Mouse (Mus musculus) intestine, embryonic 14.5 days (tissue): Measurements from ENCODE around the gene Kif18b. TPM values are rescaled to one million over a fixed set of nuclear protein-coding genes. Genes with fewer than 3 reads are reported as not detected.
A peak's percentile ranks its signal among the peaks of the same experiment; 100 is the strongest.

Experiments used
- ATAC-seq: fragments of 200-750 bp; cut with Nextera tagmentation; replicated peaks from 2 replicates; pipeline ENCODE4 v1.8.0; 2017; ENCODE audit warnings: low read depth, moderate number of reproducible peaks, moderate TSS enrichment, moderate library complexity; ENCODE audit not compliant: low FRiP score, low TSS enrichment
- DNase-seq: peaks from one replicate; pipeline ENCODE4 v3.0.0-alpha.2; 2018; ENCODE audit warnings: low spot score
- H3K27ac ChIP-seq: fragments of 300-500 bp; sonication (generic); 2 replicates; pipeline ENCODE4 v1.5.1; 2014; ENCODE audit warnings: low read depth, mild to moderate bottlenecking, control low read depth
- H3K27me3 ChIP-seq: fragments of 300-500 bp; sonication (generic); replicated peaks from 2 replicates; pipeline ENCODE4 v1.6.1; 2014; ENCODE audit warnings: low read length, control low read depth; ENCODE audit not compliant: control insufficient read depth, insufficient read depth
- H3K36me3 ChIP-seq: fragments of 300-500 bp; sonication (generic); 2 replicates; pipeline ENCODE4 v1.6.1; 2014; ENCODE audit warnings: low read length, control low read depth; ENCODE audit not compliant: control insufficient read depth, insufficient read depth
- H3K4me1 ChIP-seq: fragments of 300-500 bp; sonication (generic); replicated peaks from 2 replicates; pipeline ENCODE4 v1.6.1; 2014; ENCODE audit warnings: low read length, control low read depth, mixed read lengths; ENCODE audit not compliant: control insufficient read depth, insufficient read depth
- H3K4me2 ChIP-seq: fragments of 300-500 bp; sonication (generic); 2 replicates; pipeline ENCODE4 v1.6.1; 2014; ENCODE audit warnings: low read length
- H3K4me3 ChIP-seq: fragments of 300-500 bp; sonication (generic); 2 replicates; pipeline ENCODE4 v1.5.1; 2014; ENCODE audit warnings: low read depth, low read length, control low read depth, mixed read lengths
- H3K9ac ChIP-seq: fragments of 300-500 bp; sonication (generic); 2 replicates; pipeline ENCODE4 v1.6.1; 2014; ENCODE audit warnings: mild to moderate bottlenecking, low read length
- H3K9me3 ChIP-seq: fragments of 300-500 bp; sonication (generic); 2 replicates; pipeline ENCODE4 v1.6.1; 2016; ENCODE audit warnings: low read length, control low read depth; ENCODE audit not compliant: control insufficient read depth
- WGBS: fragments of 180-500 bp; shearing (Covaris S2); extraction: QIAGEN DNeasy Blood & Tissue Kit; methylation state at CpG from one replicate; pipeline ENCODE4 v1.1.7; 2014; 5-methylcytosine and 5-hydroxymethylcytosine counted together
- polyA plus RNA-seq: library from polyadenylated mRNA; unstranded; fragments of >200 nt; fragmentation: Nextera tagmentation; extraction: Ambion mirVana; gene quantifications from 2 replicates; pipeline ENCODE4 v1.2.1, GENCODE M21; 2014

Kif18b gene
- polyA plus RNA-seq, 1 experiment from 2014 or later = 7.8 TPM

- H3K4me2 ChIP-seq = peak within 1 kb of the TSS; percentile 80
- no peaks in the 10 kb centered on the region for H3K9me3 ChIP-seq
- H3K27ac ChIP-seq = peak within 1 kb of the TSS; percentile 90
- peaks cover 15% of the 10 kb centered on the region for H3K4me1 ChIP-seq
- under 1% methylated on average over 62 of the region's 62 CpGs for WGBS
- peak within 1 kb of the TSS; percentile 69 for H3K9ac ChIP-seq
- H3K36me3 ChIP-seq = peaks cover 20% of the 10 kb centered on the region
- ATAC-seq = peak; percentile 92
- peak within 1 kb of the TSS; percentile 62 for H3K4me3 ChIP-seq
- H3K27me3 ChIP-seq = no peaks in the 10 kb centered on the region
- DNase-seq = peak; percentile 99
Observed at GRCm38 (mm10) chr11:102880585-102881313, 44.2 kb downstream of the Kif18b start, which contains the start of the genes Eftud2 and Ccdc103. Gene Eftud2 (minus strand): TSS chr11:102880985. Gene Ccdc103 (plus strand): TSS chr11:102881204.

DNA sequence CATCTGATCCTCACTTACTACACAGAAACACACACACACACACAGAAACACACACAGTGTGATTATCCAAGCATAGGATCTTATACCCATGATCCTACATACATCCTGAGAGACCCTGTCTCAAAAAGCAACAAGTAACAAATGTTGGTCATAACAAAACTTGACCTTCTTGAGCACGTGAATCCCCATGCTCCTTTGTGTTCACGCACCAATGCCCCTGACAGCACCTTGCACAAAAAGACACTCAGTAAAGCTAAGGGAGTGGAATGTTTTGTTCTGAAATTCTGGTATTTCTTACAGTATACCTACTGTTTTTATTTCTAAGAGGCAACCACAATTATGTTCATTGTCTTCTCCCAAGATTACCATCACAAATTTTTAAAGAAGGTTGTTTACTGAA lies 45.4 kb downstream of the Kif18b start:
- Histone ChIP-seq H3K27ac (no peak overlapping the region), H3K36me3 (peaks cover 32% of the 10 kb centered on the region), H3K4me1 (peaks cover 12% of the 10 kb centered on the region), H3K9me3 (no peaks in the 10 kb centered on the region), H3K9ac (peak overlapping the region; percentile 69; the same call in 1 of the 2 replicates), H3K4me2 (peak overlapping the region; percentile 80), H3K4me3 (no peak overlapping the region), H3K27me3 (no peaks in the 10 kb centered on the region)
- no peak for DNase-seq
- 91% methylated on average over 2 of the region's 2 CpGs for WGBS
- no peak for ATAC-seq

DNA sequence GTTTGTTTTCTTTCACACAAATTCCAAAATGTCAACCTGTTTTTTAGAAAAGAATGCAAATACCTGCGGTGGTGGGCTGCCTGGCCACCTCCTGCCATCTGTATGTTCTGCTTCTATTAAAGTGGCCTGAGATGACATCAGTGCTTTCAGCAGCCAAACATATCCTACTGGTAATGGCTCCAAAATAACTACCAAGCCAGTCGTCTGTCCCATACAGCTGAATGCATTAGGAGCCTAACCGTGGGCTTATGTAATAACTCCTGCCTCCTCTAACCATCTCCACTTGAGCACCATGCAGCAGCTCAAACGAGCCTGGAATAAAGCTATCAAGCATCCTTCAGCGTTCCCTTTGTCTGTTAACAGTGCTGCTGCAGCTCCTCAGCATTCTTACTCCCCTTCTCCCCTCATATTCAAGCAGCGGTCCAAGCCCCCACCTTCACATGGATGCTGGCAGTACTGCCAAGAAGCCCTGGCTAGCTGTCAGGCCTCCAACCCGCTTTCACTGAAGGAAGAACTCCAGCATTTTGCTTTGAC lies 50.1 kb downstream of the Kif18b start:
- peaks cover 7% of the 10 kb centered on the region for H3K4me1 ChIP-seq
- H3K27me3 ChIP-seq = no peaks in the 10 kb centered on the region
- no peak overlapping the region for H3K4me2 ChIP-seq
- no peak for DNase-seq
- no peak overlapping the region for H3K27ac ChIP-seq
- WGBS = 88% methylated on average over 7 of the region's 7 CpGs
- H3K36me3 ChIP-seq = peaks cover 64% of the 10 kb centered on the region
- H3K9me3 ChIP-seq = no peaks in the 10 kb centered on the region
- no peak for ATAC-seq
- no peak overlapping the region for H3K9ac ChIP-seq
- no peak overlapping the region for H3K4me3 ChIP-seq

DNA sequence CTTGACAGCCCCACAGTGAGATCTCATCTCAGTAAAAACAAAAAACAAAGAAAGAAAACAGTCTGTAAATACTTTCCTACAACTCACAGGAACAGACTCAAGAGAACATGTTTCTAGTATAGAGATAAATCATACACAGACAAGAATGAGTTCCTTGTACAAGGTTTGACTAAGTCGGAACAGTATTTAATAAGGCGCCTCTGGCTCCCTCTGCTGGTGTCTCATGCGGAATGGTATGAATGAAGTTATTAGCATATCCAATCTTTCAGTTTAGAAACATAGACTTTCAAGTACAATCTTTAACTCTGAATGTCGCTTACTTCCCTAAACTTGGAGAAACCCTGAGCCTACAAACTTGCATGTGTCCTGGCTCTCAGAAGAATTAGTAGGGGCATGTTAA lies 60.7 kb downstream of the Kif18b start:
- H3K4me1 ChIP-seq = no peaks in the 10 kb centered on the region
- DNase-seq (peak; percentile 88), ATAC-seq (no peak)
- no peak overlapping the region for H3K27ac ChIP-seq
- H3K9me3 ChIP-seq = no peaks in the 10 kb centered on the region
- H3K36me3 ChIP-seq = peaks cover 95% of the 10 kb centered on the region
- no peak overlapping the region for H3K4me2 ChIP-seq
- no peak overlapping the region for H3K9ac ChIP-seq
- H3K4me3 ChIP-seq = no peak overlapping the region
- WGBS = 31% methylated on average over 4 of the region's 4 CpGs
- no peaks in the 10 kb centered on the region for H3K27me3 ChIP-seq

DNA sequence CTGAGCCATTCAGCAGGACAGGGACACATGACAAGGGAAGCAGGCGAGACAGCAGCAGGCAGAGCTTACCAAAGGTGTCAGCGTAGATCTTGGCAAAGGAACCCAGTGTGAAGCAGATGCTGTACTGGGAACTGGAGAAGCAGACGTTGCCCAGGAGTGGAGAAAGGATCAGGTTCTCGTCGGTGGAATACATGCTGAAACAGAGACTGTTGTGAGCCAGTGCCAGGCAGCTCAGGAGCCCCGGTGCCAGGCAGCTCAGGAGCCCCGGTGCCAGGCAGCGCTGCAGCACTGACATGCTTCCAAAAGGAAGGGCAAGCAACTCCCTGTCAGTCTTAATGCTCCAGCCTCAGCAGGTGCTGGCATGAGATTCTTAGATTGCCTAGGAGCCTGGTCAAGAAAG lies 65.0 kb downstream of the Kif18b start:
- Histone ChIP-seq H3K27me3 (no peaks in the 10 kb centered on the region), H3K4me3 (no peak overlapping the region), H3K27ac (no peak overlapping the region), H3K36me3 (peaks cover 97% of the 10 kb centered on the region), H3K4me1 (no peaks in the 10 kb centered on the region), H3K9me3 (no peaks in the 10 kb centered on the region), H3K4me2 (no peak overlapping the region), H3K9ac (no peak overlapping the region)
- whole genome bisulfite sequencing = 91% methylated on average over 8 of the region's 8 CpGs
- no peak for DNase-seq
- no peak for ATAC-seq

DNA sequence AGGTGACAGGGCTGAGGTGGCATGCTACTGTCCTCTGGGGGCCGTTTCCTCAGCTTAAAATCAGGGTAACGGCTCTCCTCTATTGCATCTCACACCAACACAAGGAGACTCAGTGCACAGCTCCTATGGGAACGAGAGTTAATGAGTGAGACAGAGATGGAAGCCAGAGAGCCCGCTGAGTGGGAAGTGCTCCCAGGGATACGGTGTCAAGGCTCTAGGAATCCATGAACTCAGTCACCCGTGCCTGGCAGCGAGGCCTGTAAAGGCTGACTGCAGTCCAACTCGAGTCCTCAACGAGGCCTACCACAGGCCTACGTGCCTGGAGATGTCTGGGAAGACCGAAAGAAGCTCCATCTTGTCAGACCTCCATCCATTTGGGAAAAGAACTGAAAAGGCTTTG lies 66.0 kb downstream of the Kif18b start:
- Histone ChIP-seq H3K9ac (no peak overlapping the region), H3K4me1 (no peaks in the 10 kb centered on the region), H3K4me3 (no peak overlapping the region), H3K36me3 (peaks cover 99% of the 10 kb centered on the region), H3K9me3 (no peaks in the 10 kb centered on the region), H3K4me2 (no peak overlapping the region), H3K27me3 (no peaks in the 10 kb centered on the region), H3K27ac (no peak overlapping the region)
- no peak for DNase-seq
- ATAC-seq = no peak
- 93% methylated on average over 11 of the region's 11 CpGs for WGBS

GRCm38 (mm10) chr11:102855941-102856340 lies 69.0 kb downstream of the Kif18b start:
- no peaks in the 10 kb centered on the region for H3K27me3 ChIP-seq
- ATAC-seq (no peak), DNase-seq (no peak)
- H3K4me3 ChIP-seq = no peak overlapping the region
- no peak overlapping the region for H3K9ac ChIP-seq
- no peaks in the 10 kb centered on the region for H3K4me1 ChIP-seq
- no peaks in the 10 kb centered on the region for H3K9me3 ChIP-seq
- no peak overlapping the region for H3K4me2 ChIP-seq
- 78% methylated on average over 6 of the region's 6 CpGs for WGBS
- no peak overlapping the region for H3K27ac ChIP-seq
- H3K36me3 ChIP-seq = peaks cover 96% of the 10 kb centered on the region
